Mouse (Mus musculus): ENCODE data around the gene Naa20.
"Not testable (repeated sequence)": the region's sequence is repeated elsewhere in the genome, so short reads cannot be mapped to it uniquely, and the experiment has no call there.

Naa20 gene

DNA sequence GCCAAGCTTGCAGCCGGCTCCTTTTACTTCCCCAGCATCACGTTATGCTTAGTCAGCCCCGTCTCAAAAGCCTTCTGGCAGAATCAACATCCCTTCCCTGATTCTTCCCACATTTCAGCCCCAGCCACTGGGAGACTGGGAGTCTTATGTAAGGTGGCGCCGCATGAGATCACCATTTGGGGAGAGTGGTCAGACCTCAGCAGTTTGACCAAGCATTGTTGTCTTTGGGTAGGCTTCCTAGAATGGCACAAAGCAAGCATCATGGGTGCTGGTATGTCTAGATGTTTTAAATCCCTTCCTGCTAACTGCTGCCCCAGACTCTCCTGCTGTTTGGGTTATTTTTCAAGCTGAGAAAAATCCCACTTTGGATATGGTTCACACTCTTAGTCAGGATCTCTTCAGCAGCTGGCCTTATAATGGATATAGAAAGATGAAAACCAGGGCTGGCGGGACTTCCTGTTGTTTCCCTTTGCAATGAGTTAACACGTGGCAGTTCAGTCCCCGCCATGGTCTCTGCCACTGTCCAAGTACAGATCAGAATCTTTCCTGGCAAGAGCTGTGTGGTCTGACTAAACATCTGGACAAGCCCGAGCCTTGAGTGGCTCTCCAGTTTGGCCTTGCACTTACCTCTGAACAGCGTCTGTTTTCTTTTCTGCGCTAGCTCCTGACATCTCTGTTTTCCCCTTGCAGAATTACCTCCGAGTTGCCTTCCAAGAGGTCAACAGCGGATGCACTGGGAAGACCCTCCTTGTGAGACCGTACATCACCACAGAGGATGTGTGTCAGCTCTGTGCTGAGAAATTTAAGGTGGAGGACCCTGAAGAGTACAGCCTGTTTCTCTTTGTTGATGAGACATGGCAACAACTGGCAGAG is 16.8 kb upstream of the Naa20 start:
- DNase-seq (ENCODE audit: low spot score in 2 of 2), result no peak

DNA sequence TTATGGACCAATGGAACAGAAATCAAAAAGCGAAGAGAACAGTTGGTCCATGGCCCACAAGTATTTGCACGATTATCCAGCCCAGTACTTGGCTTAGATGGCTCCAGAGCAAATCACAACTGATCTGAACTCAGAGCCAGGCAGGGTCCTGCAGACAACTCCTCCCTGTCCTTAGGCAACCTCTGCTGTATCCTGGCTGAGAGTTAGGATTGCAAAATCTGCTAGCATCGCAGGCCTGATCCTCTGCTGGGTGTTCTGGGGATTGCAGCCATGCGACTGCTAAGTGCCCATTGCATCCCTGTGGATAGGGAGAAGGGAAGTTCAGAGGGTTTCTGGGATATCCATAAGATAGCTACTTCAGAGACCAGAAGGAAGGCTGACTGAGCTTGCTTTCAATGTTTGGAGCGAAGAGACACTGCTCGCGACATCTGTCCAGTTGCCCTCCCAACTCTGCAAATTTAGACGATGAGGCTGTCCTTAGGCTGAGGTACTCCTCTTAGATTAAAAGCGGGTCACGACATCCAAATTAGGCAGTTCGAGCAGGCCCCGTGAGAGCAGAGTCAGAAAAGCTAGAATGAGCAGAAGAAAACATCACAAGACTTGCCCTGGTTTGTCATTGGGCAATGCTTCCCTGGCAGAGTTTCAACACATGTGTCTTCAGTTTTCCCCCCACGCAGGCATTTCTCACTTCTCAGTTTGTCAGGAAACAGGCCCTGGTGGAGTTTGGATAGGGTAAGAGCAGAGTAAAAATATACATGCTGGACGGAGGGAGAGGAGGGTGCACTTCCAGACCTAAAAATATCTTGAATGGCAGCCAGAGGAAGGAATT is 13.7 kb upstream of the Naa20 start:
- no peak for DNase-seq (ENCODE audit: low spot score in 2 of 2)

DNA sequence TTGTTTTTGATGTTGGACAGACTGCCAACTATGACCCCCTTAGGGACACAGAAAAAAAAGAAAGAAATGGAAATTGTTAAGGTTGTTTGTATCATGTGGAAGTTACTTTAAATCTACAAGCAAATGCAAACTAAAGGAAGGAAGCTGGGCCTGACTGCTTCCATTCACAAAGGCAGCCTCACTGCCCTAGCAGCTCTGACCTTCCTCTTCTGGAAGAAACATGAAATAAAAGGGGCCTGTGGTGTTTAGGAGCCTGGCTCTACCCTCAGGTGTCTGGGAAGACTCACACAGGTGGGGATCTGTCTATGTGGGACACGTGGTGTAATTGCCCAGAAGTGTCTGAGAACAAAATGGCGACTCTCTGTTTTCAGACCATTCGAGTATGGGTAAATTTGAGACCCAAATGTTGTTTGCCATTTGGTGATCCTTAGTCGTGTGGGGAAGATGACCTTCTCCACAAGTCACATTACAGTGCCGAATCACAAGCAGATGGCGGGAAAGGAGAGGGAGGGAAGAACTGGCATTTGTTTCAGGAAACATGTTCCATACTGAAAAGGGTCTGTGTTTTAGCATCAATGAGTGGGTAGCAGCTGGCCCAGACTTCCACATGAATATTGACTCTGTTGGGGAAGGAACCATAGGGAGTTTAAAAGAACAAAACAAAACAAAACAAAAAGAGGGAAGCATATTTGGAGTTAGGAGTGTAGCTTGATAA is 13.0 kb upstream of the Naa20 start:
- no peak for DNase-seq (ENCODE audit: low spot score in 2 of 2)

GRCm38 (mm10) chr2:145890571-145890970 is 11.3 kb upstream of the Naa20 start:
- DNase-seq (ENCODE audit: low spot score in 2 of 2), result no peak

GRCm38 (mm10) chr2:145893756-145894155 is 8.1 kb upstream of the Naa20 start:
- DNase-seq (ENCODE audit: low spot score in 2 of 2), result no peak

DNA sequence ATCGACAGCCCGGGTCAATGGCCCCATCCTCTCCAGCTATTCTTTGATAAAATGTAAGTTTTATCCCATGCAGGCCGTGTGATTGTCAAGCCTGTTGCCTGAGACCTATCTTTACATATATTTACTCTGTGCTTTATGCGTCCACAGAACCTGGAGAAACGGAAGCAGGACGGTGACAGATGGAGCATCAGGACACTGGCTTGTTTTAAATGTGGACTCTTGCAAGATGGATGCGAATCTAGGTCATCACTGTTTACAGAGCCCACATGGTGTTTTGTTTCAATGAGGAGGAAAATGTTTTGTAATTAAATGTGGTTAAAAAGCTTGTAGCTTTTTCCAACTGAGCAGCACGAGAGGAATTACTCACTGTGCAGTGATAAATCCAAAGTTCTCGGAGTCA is 3.8 kb upstream of the Naa20 start:
- DNase-seq (ENCODE audit: low spot score in 2 of 2), result no peak

- DNase-seq (ENCODE audit: low spot score in 2 of 2), result not testable (repeated sequence)
These were observed 1.6 kb upstream of the Naa20 start for GRCm38 (mm10) chr2:145900318-145900717.

DNA sequence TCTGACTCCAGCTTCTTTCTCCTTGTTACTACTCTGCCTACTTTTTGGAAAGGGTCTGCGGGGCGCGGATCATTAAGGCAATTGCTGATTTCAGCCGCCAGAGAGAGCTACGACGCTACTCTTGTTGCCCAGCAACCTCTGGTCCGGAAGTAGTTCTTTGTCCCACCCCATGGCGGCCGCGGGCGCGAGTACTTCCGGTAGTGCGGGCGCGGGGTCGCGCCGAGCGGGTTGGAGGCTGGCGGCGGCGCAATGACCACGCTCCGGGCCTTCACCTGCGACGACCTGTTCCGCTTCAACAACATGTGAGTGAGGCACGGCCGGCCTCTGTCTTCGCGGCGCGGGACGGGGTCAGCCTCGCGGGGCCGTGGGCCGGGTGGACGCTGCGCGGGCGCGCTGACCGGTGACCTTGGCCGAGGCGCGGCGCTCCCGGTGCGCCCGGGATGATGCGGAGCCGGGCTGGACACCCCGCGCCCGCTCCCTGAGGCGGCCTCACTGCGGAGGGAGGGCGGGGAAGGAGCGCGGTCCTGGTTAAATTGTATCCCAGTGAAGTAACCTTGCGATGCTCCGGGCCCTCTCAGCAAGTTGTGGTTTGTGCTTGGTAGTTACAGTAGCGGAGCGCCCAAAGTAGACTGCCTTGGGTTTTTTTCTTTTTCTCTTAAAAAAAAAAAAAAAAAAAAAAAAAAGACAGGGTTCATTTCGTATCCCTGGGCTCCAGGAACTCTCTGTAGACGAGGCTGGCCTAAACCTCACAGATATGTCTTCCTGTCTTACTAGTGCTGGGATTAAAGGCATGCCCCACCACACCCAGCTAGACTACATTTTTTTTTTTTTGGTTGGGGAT is 1.4 kb downstream of the Naa20 start:
- peak; percentile 70 to 89 for DNase-seq (ENCODE audit: low spot score in 2 of 2)

DNA sequence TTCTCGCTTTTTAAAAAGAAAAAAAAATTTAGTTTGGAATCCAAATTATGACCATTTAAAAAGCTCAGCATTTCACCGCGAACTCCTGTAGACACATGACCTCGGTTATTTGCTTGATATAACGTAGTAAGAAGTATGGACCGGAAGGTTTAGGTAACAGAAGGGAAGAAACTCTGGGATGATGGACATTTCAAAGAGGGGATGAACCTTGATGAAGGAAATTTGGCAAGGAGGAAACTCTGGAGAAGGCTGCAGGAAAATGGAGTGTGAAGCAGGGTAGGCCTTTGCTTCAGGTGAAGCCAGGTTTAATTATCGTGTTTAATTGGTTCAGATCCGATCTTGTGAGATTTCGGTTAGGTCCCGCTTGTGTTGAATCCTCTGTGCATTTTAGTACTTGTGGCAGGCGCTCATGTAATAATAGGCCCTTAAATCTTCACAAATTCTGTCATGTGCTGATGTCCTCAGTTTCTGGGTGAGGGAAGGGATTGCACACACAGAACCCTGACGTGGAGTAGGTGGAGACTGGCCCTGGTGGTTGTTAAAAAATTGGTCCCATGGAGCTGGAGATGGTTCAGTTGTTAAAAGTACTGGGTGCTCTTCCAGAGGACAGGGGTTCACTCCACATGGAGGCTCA is 2.2 kb downstream of the Naa20 start:
- DNase-seq (ENCODE audit: low spot score in 2 of 2), result no peak

DNA sequence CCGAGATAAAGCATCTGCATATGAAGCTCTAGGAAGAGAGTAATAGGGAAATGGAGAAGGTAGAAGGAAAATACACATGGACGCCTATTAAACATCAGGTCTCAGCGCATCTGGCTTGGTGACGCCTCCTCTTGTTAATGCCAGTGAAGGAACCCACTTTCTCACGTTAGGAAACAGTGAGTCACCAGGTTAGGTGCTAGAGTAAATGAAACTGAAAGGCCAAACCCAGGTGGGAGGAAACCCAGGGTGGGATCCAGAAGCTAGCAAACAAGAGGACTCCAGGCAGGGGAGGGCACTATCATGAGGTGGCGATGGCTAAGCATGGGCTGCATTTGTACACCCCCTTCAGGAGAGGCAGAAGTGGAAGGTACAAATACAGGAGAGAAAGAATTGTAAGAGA is 3.3 kb downstream of the Naa20 start:
- DNase-seq (ENCODE audit: low spot score in 2 of 2), result no peak

DNA sequence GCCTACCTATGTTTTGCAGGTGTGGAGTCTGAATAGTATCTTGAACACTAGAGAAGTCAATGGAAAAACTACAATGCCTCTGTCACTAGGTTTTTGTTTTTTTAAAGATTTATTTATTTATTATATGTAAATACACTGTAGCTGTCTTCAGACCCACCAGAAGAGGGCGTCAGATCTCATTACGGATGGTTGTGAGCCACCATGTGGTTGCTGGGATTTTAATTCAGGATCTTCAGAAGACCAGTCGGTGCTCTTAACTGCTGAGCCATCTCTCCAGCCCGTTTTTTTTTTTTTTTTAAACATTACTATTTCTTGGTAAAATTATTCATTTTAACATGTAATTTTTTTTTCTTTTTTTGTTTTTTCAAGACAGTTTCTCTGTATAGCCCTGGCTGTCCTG is 4.0 kb downstream of the Naa20 start:
- DNase-seq (ENCODE audit: low spot score in 2 of 2), result not testable (repeated sequence)

DNA sequence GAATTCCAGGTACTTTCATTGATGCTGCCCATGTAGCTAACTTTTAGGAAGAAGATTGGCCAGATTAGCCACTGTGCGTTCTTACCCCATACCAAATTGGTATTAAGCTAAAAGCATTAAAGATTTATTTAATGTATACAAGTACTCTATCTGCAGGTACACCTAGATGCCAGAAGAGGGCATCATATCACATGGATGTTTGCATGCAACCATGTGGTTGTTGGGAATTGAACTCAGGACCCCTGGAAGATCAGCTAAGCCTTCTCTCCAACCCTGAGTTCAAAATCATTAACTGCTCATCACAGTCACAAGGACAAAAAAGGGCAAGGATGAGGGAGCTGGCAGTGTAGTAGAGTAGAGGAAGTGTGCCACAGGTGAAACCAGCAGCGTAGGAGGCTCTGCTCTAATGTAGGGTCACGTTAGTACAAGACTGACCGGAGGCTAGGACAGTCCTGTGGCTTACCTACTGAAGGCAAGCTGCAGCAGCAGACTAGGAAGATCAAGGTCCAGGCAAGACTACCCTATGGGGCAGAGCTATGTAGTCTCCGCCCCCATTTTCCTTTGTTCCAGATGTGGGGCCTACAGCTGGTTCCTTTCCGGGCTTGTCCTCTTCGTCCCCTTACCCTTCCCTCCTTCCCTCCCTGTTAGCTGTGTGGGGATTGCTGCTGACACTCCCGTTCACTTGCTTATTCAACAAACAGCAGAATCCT is 19.2 kb downstream of the Naa20 start:
- DNase-seq (ENCODE audit: low spot score in 2 of 2), result no peak

GRCm38 (mm10) chr2:145934339-145935231 is 32.7 kb downstream of the Naa20 start, which contains the start of the genes Cfap61 and Crnkl1:
TSS of gene Cfap61 (plus strand) at chr2:145934784.
TSS of gene Crnkl1 (minus strand) at chr2:145935014.
- peak; percentile 87 to 94 for DNase-seq (ENCODE audit: low spot score in 2 of 2)

DNA sequence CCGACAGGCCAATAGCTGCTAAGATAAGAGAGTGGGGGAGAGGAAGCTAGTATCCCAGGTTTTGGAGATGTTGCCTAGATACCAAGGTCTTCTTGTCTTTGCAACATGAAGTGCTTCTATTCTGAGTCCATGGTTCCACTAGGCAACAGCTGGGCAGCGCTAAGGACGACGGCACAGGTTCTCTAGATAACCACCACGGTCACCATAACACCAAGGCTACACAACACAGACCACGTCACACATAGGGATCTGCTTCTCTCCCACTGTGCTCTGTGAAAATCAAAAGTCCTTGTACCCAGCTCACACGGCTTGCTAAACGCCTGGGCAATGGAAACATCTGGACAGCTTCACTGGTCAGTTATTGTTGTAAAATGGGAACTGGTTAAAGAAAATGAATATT is 35.1 kb downstream of the Naa20 start:
- no peak for DNase-seq (ENCODE audit: low spot score in 2 of 2)

DNA sequence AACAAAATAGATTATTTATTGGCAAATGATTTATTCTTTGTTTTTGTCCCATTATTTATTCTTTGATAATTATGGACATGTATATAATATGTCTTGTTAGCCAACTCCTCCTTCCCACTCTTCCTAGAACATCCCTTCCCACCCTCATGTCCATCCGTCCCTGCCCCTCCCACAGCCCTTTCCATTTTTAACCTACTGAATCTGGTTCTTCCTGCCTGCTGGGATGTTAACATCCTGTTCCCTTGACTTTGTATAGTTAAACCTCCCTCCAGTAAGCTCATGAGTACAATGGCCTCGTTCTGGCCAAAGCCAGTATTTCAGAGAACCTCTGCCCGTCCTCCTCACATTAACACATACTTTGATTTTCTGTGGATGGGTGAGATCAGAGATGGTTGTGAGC is 39.5 kb downstream of the Naa20 start:
- no peak for DNase-seq (ENCODE audit: low spot score in 2 of 2)

- no peak for DNase-seq (ENCODE audit: low spot score in 2 of 2)
These were observed 42.4 kb downstream of the Naa20 start for GRCm38 (mm10) chr2:145944286-145944685.

GRCm38 (mm10) chr2:145948402-145948954 is 46.6 kb downstream of the Naa20 start:
- no peak for DNase-seq (ENCODE audit: low spot score in 2 of 2)

DNA sequence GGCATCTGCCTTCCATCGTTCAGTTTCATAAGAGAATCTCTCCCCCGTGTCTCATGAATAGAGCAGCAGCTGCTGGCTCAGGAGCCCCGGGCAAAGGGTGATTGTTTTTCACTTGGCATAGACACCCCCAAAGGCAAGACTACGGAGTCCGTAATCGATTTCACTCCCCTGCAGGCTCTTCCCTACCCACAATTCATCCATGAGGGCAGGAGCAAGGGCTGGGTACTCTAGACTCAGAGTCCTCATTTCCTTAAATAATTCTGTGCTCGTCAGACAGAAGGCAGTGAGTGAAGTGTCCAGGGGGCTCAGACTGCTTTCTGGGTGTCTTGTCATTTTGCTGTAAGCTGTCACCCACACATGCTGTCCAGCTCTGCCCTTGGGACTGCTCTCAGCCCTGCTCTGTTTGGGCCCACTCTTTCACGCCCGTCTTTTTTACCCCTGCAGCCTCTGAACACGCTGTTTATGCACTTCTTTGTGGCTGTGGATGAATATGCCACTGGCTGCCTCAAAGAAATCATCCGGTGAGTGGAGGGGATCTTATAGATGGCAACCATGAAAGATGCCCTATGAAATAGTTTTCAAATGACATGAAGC is 47.7 kb downstream of the Naa20 start:
- DNase-seq (ENCODE audit: low spot score in 2 of 2), result no peak

All from spleen, postnatal 10 days (tissue).